Mouse (Mus musculus): ENCODE results near the gene Emc7. TPM values are rescaled to one million over a fixed set of nuclear protein-coding genes. Genes with fewer than 3 reads are reported as not detected.
"Not testable (repeated sequence)": the region's sequence is repeated elsewhere in the genome, so short reads cannot be mapped to it uniquely, and the experiment has no call there.

Emc7 gene
- total and polyA plus RNA-seq, 2 experiments from 2014 or later, result 7.0 to 22.7 TPM

DNA sequence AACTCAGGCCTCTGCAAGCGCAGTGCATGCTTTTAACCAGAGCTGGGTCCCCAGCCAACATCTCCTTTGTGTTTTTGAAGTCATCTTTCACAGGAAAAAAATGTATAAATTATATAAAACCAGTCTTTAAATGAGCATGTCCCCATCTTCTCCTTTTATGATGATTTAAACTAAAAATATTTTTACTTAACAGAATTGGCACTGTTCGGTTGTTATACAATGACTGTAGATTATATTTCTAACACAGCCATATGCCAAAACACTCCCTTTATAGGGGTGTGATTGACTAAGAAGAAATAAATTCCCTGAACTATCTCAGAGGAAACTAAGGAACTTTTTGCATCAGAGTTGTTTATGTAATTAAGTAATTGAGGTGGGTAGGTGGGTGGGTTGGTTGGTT lies 22.3 kb upstream of the Emc7 start:
- DNase-seq (ENCODE audit: low spot score) (no peak), ATAC-seq (ENCODE audit: insufficient read depth, low read depth) (no peak)
- Histone ChIP-seq H3K27ac (ENCODE audit: low read depth) (no peak overlapping the region), H3K9me3 (replicated peaks; ENCODE audit: control insufficient read depth, low read length) (no peaks in the 10 kb centered on the region), H3K4me2 (ENCODE audit: low read depth, low read length) (no peak overlapping the region), H3K9ac (replicated peaks; ENCODE audit: low read depth, low read length) (no peak overlapping the region), H3K4me3 (ENCODE audit: low read depth, low read length) (no peak overlapping the region), H3K27me3 (ENCODE audit: control insufficient read depth, insufficient read depth, low read length) (no peaks in the 10 kb centered on the region), H3K4me1 (ENCODE audit: control insufficient read depth, insufficient read depth) (no peaks in the 10 kb centered on the region), H3K36me3 (replicated peaks; ENCODE audit: control insufficient read depth, insufficient read depth, low read length) (no peaks in the 10 kb centered on the region)
- TF ChIP-seq CTCF (IDR thresholded peaks at IDR 0.05; ENCODE audit: low read depth), result no peak
- TF ChIP-seq EP300 (IDR thresholded peaks at IDR 0.05; ENCODE audit: low read depth), result no peak
- 75% methylated on average over 2 of the region's 2 CpGs for WGBS

DNA sequence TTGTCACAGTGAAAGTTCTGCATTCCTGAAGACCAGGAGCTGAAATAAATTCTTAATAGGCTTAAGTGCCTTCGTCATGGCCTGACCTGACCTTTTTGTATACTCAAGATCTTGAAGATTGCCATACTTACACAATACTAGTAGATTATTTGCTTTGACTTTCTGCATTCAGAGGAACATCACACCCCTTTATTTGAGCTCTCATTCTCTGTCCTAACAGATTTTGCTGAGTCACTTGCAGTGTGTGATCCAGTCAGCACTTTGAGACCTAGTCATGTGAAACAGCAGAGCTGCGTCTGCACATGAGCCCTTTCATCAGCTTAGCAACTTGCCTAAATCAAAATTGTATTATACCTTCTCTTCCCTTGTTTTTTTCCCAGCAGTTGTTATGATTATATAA lies 21.4 kb upstream of the Emc7 start:
- Histone ChIP-seq H3K27ac (ENCODE audit: low read depth) (no peak overlapping the region), H3K36me3 (replicated peaks; ENCODE audit: control insufficient read depth, insufficient read depth, low read length) (no peaks in the 10 kb centered on the region), H3K27me3 (ENCODE audit: control insufficient read depth, insufficient read depth, low read length) (no peaks in the 10 kb centered on the region), H3K4me1 (ENCODE audit: control insufficient read depth, insufficient read depth) (no peaks in the 10 kb centered on the region), H3K9me3 (replicated peaks; ENCODE audit: control insufficient read depth, low read length) (no peaks in the 10 kb centered on the region), H3K4me3 (ENCODE audit: low read depth, low read length) (no peak overlapping the region), H3K4me2 (ENCODE audit: low read depth, low read length) (no peak overlapping the region), H3K9ac (replicated peaks; ENCODE audit: low read depth, low read length) (no peak overlapping the region)
- ATAC-seq (ENCODE audit: insufficient read depth, low read depth) (no peak), DNase-seq (ENCODE audit: low spot score) (no peak)
- TF ChIP-seq CTCF (IDR thresholded peaks at IDR 0.05; ENCODE audit: low read depth), result no peak
- no peak for TF ChIP-seq EP300 (IDR thresholded peaks at IDR 0.05; ENCODE audit: low read depth)
- WGBS, result 78% methylated on average over 2 of the region's 2 CpGs

DNA sequence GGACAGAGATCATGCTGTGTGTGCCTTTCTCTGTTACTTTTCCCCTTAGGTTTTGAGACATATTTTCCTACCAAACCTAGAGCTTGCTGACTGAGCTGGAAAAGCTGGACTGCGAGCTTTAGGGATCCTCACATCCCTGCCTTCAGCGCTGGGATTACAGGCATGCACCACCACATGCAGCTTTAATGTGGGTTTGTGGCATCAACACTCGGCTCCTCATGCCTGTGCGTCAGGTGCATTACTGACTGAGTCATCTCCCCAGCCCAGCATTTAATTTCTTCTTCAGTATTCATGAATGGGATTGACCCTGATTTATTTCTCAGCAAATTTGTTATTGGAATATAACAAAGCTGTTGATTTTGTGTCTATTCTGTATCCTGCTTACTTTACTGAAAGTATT lies 18.5 kb upstream of the Emc7 start:
- Histone ChIP-seq H3K36me3 (replicated peaks; ENCODE audit: control insufficient read depth, insufficient read depth, low read length) (no peaks in the 10 kb centered on the region), H3K27me3 (ENCODE audit: control insufficient read depth, insufficient read depth, low read length) (no peaks in the 10 kb centered on the region), H3K9me3 (replicated peaks; ENCODE audit: control insufficient read depth, low read length) (no peaks in the 10 kb centered on the region), H3K27ac (ENCODE audit: low read depth) (no peak overlapping the region), H3K4me2 (ENCODE audit: low read depth, low read length) (no peak overlapping the region), H3K4me1 (ENCODE audit: control insufficient read depth, insufficient read depth) (no peaks in the 10 kb centered on the region), H3K9ac (replicated peaks; ENCODE audit: low read depth, low read length) (no peak overlapping the region), H3K4me3 (ENCODE audit: low read depth, low read length) (no peak overlapping the region)
- ATAC-seq (ENCODE audit: insufficient read depth, low read depth) (no peak), DNase-seq (ENCODE audit: low spot score) (no peak)
- TF ChIP-seq EP300 (IDR thresholded peaks at IDR 0.05; ENCODE audit: low read depth), result no peak
- no peak for TF ChIP-seq CTCF (IDR thresholded peaks at IDR 0.05; ENCODE audit: low read depth)
- WGBS, result 73% methylated on average over 4 of the region's 4 CpGs

DNA sequence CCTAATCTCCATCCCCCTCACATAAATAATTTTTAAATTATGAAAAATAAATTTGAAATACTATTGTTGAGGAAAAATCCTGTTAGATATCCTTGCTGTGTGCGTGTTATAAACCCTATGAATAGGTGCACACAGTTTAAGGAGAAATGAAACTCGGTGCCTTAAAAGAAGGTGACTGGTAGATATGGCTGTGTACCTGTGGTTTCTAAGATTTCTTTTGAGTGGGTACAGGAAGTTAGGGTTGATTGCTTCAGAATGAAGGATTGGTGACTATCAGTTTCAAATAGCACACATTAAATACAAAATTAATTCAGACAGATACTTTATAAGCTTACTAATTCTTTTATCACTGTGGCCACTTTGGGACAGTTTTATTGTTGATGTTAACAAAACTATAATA lies 17.2 kb upstream of the Emc7 start:
- 73% methylated on average over 2 of the region's 2 CpGs for WGBS
- H3K4me3 ChIP-seq (ENCODE audit: low read depth, low read length), result no peak overlapping the region
- DNase-seq (ENCODE audit: low spot score) (no peak), ATAC-seq (ENCODE audit: insufficient read depth, low read depth) (no peak)
- no peak overlapping the region for H3K27ac ChIP-seq (ENCODE audit: low read depth)
- no peaks in the 10 kb centered on the region for H3K27me3 ChIP-seq (ENCODE audit: control insufficient read depth, insufficient read depth, low read length)
- no peak overlapping the region for H3K9ac ChIP-seq (replicated peaks; ENCODE audit: low read depth, low read length)
- H3K4me2 ChIP-seq (ENCODE audit: low read depth, low read length), result no peak overlapping the region
- no peaks in the 10 kb centered on the region for H3K9me3 ChIP-seq (replicated peaks; ENCODE audit: control insufficient read depth, low read length)
- H3K36me3 ChIP-seq (replicated peaks; ENCODE audit: control insufficient read depth, insufficient read depth, low read length), result no peaks in the 10 kb centered on the region
- TF ChIP-seq CTCF (IDR thresholded peaks at IDR 0.05; ENCODE audit: low read depth) (no peak), EP300 (IDR thresholded peaks at IDR 0.05; ENCODE audit: low read depth) (no peak)
- no peaks in the 10 kb centered on the region for H3K4me1 ChIP-seq (ENCODE audit: control insufficient read depth, insufficient read depth)

DNA sequence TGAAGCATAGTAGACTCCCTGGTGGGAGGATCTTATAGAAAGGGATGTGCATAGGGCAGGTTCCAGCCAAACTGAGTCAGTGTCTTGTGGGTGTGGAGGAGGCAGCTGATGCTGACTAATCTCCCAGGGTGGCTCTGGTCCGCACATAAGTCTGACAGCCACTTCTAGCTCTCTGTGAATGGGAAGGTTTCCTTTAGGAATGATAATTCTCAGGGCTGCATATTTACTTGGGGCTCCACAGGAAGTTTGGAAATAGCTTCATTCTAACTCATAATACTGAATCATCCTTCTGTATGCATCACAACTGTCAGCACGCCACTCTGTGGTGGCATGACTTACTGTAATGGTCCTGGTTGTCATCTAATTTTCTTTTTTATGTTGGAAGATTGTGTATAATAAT lies 11.3 kb upstream of the Emc7 start:
- Histone ChIP-seq H3K4me2 (ENCODE audit: low read depth, low read length) (no peak overlapping the region), H3K4me1 (ENCODE audit: control insufficient read depth, insufficient read depth) (no peaks in the 10 kb centered on the region), H3K9me3 (replicated peaks; ENCODE audit: control insufficient read depth, low read length) (no peaks in the 10 kb centered on the region), H3K36me3 (replicated peaks; ENCODE audit: control insufficient read depth, insufficient read depth, low read length) (no peaks in the 10 kb centered on the region), H3K27ac (ENCODE audit: low read depth) (no peak overlapping the region), H3K9ac (replicated peaks; ENCODE audit: low read depth, low read length) (no peak overlapping the region), H3K27me3 (ENCODE audit: control insufficient read depth, insufficient read depth, low read length) (no peaks in the 10 kb centered on the region), H3K4me3 (ENCODE audit: low read depth, low read length) (no peak overlapping the region)
- DNase-seq (ENCODE audit: low spot score) (no peak), ATAC-seq (ENCODE audit: insufficient read depth, low read depth) (no peak)
- TF ChIP-seq EP300 (IDR thresholded peaks at IDR 0.05; ENCODE audit: low read depth) (no peak), CTCF (IDR thresholded peaks at IDR 0.05; ENCODE audit: low read depth) (no peak)
- WGBS, result 56% methylated on average over 2 of the region's 2 CpGs

DNA sequence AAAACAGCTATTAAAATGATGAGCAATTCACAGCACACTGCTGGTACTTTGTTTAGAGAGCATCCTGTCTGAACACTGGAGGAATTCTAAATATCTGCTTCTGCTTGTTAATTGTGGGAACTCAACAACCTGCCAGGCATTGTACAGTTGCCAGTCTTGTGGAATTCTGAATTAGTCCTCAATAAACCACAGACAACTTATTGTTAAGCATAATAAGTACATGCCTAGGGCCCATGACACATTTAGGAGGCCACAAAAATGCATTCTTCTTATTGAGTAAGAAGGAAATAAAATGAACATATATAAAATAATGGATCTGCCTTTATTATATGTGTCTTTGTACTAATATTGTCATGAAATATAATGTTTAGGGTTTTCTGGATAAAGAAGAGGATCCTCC lies 9.3 kb upstream of the Emc7 start:
- no peak for ATAC-seq (ENCODE audit: insufficient read depth, low read depth)

DNA sequence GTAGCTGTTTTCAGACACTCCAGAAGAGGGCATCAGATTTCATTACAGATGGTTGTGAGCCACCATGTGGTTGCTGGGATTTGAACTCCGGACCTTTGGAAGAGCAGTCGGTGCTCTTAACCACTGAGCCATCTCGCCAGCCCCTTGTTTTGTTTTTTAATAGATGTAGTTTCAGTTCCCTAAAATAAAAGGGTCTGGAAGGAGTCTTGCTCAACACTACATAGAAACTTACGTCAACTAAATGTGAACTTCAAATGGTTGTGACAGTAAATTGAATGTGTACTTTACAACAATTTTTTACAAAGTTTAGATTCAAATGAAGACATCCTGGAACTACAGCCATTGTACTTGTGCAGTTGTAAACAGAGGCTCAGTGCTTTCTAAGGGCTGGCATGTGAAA lies 6.8 kb upstream of the Emc7 start:
- H3K4me1 ChIP-seq (ENCODE audit: control insufficient read depth, insufficient read depth); H3K9ac ChIP-seq (replicated peaks; ENCODE audit: low read depth, low read length); DNase-seq (ENCODE audit: low spot score); H3K9me3 ChIP-seq (replicated peaks; ENCODE audit: control insufficient read depth, low read length); H3K36me3 ChIP-seq (replicated peaks; ENCODE audit: control insufficient read depth, insufficient read depth, low read length); H3K4me3 ChIP-seq (ENCODE audit: low read depth, low read length); ATAC-seq (ENCODE audit: insufficient read depth, low read depth); H3K27me3 ChIP-seq (ENCODE audit: control insufficient read depth, insufficient read depth, low read length); H3K27ac ChIP-seq (ENCODE audit: low read depth); H3K4me2 ChIP-seq (ENCODE audit: low read depth, low read length): not testable (repeated sequence)
- 67% methylated on average over 4 of the region's 4 CpGs for WGBS

More for the DNA sequence above, 9.3 kb upstream of the Emc7 start:
- H3K9ac ChIP-seq (replicated peaks; ENCODE audit: low read depth, low read length), result no peak overlapping the region
- H3K4me1 ChIP-seq (ENCODE audit: control insufficient read depth, insufficient read depth), result no peaks in the 10 kb centered on the region
- H3K4me2 ChIP-seq (ENCODE audit: low read depth, low read length), result no peak overlapping the region
- TF ChIP-seq EP300 (IDR thresholded peaks at IDR 0.05; ENCODE audit: low read depth) (no peak), CTCF (IDR thresholded peaks at IDR 0.05; ENCODE audit: low read depth) (no peak)
- no peaks in the 10 kb centered on the region for H3K27me3 ChIP-seq (ENCODE audit: control insufficient read depth, insufficient read depth, low read length)
- H3K9me3 ChIP-seq (replicated peaks; ENCODE audit: control insufficient read depth, low read length), result no peaks in the 10 kb centered on the region
- H3K36me3 ChIP-seq (replicated peaks; ENCODE audit: control insufficient read depth, insufficient read depth, low read length), result no peaks in the 10 kb centered on the region
- H3K27ac ChIP-seq (ENCODE audit: low read depth), result no peak overlapping the region
- DNase-seq (ENCODE audit: low spot score), result no peak
- no peak overlapping the region for H3K4me3 ChIP-seq (ENCODE audit: low read depth, low read length)
